Mouse (Mus musculus) myocyte (in vitro differentiated cells): ENCODE measurements around the gene Rnasel. TPM values are rescaled to one million over a fixed set of nuclear protein-coding genes. Genes with fewer than 3 reads are reported as not detected.

Experiments
- H3K27me3 ChIP-seq: one replicate; pipeline ENCODE4 v1.6.1; 2011; ENCODE audit not compliant: control insufficient read depth, insufficient read depth, insufficient read length
- H3K36me3 ChIP-seq: one replicate; pipeline ENCODE4 v1.6.1; 2011; ENCODE audit not compliant: control insufficient read depth, insufficient read depth
- H3K4me2 ChIP-seq: one replicate; pipeline ENCODE4 v1.6.1; 2011; ENCODE audit warnings: low read depth, control low read depth
- H3K4me3 ChIP-seq: one replicate; pipeline ENCODE4 v1.5.1; 2011; ENCODE audit warnings: mild to moderate bottlenecking, control low read depth, moderate library complexity
- H3K79me2 ChIP-seq: one replicate; pipeline ENCODE4 v1.6.1; 2011; ENCODE audit not compliant: control insufficient read depth, insufficient read depth
- H3ac ChIP-seq: one replicate; pipeline ENCODE4 v1.6.1; 2011; ENCODE audit not compliant: control insufficient read depth, insufficient read length
- CEBPB ChIP-seq: IDR thresholded peaks from 2 replicates; pipeline ENCODE4 v1.6.1; 2011; ENCODE audit warnings: mild to moderate bottlenecking, moderate library complexity; ENCODE audit not compliant: poor library complexity, insufficient read depth, severe bottlenecking
- E2F4 ChIP-seq: IDR thresholded peaks from one replicate; pipeline ENCODE4 v1.6.1; 2011; ENCODE audit warnings: mild to moderate bottlenecking, control low read depth, moderate library complexity; ENCODE audit not compliant: insufficient read depth
- MAX ChIP-seq: IDR thresholded peaks from one replicate; pipeline ENCODE4 v1.6.1; 2011; ENCODE audit warnings: low read depth, mild to moderate bottlenecking, control low read depth
- MYOD1 ChIP-seq, 3 experiments: IDR thresholded peaks; one replicate each; pipeline ENCODE4 v1.6.1; 2011; ENCODE audit warnings: control low read depth in 2 of 3, low read depth in 2 of 3, mild to moderate bottlenecking in 2 of 3, moderate library complexity in 1 of 3; ENCODE audit not compliant: insufficient read length in 2 of 3, control insufficient read depth in 1 of 3
- MYOG ChIP-seq, 3 experiments: IDR thresholded peaks; one replicate each; pipeline ENCODE4 v1.6.1; 2011; ENCODE audit warnings: control low read depth in 2 of 3, low read depth in 2 of 3, mild to moderate bottlenecking in 2 of 3; ENCODE audit not compliant: insufficient read length in 2 of 3, control insufficient read depth in 1 of 3, insufficient read depth in 1 of 3
- POLR2A ChIP-seq: IDR thresholded peaks from one replicate; pipeline ENCODE4 v1.6.1; 2011; ENCODE audit warnings: low read depth, mild to moderate bottlenecking, control low read depth, moderate library complexity; ENCODE audit not compliant: insufficient read length
- POLR2AphosphoS2 ChIP-seq: IDR thresholded peaks from one replicate; pipeline ENCODE4 v1.6.1; 2011; ENCODE audit warnings: low read depth, control low read depth; ENCODE audit not compliant: insufficient read length
- REST ChIP-seq: IDR thresholded peaks from one replicate; pipeline ENCODE4 v1.6.1; 2011; ENCODE audit warnings: mild to moderate bottlenecking, control low read depth, moderate library complexity; ENCODE audit not compliant: insufficient read depth, insufficient read length
- SRF ChIP-seq: IDR thresholded peaks from one replicate; pipeline ENCODE4 v1.6.1; 2011; ENCODE audit warnings: low read depth; ENCODE audit not compliant: control insufficient read depth, insufficient read length
- TCF12 ChIP-seq: IDR thresholded peaks from one replicate; pipeline ENCODE4 v1.6.1; 2011; ENCODE audit warnings: mild to moderate bottlenecking, control low read depth; ENCODE audit not compliant: poor library complexity, insufficient read depth, severe bottlenecking
- TCF3 ChIP-seq: IDR thresholded peaks from one replicate; pipeline ENCODE4 v1.6.1; 2011; ENCODE audit warnings: low read depth, control low read depth; ENCODE audit not compliant: insufficient read length
- USF1 ChIP-seq: IDR thresholded peaks from one replicate; pipeline ENCODE4 v1.6.1; 2011; ENCODE audit warnings: low read depth, mild to moderate bottlenecking, control low read depth, moderate library complexity
- polyA plus RNA-seq: library from polyadenylated mRNA; unstranded; fragments of >200 nt; fragmentation: generic; extraction: Trizol; gene quantifications from one replicate; pipeline ENCODE4 v1.2.1, GENCODE M21; 2012; ENCODE audit warnings: missing spikeins

The Rnasel gene
- polyA plus RNA-seq, 1 experiment, result 0.11 TPM

DNA sequence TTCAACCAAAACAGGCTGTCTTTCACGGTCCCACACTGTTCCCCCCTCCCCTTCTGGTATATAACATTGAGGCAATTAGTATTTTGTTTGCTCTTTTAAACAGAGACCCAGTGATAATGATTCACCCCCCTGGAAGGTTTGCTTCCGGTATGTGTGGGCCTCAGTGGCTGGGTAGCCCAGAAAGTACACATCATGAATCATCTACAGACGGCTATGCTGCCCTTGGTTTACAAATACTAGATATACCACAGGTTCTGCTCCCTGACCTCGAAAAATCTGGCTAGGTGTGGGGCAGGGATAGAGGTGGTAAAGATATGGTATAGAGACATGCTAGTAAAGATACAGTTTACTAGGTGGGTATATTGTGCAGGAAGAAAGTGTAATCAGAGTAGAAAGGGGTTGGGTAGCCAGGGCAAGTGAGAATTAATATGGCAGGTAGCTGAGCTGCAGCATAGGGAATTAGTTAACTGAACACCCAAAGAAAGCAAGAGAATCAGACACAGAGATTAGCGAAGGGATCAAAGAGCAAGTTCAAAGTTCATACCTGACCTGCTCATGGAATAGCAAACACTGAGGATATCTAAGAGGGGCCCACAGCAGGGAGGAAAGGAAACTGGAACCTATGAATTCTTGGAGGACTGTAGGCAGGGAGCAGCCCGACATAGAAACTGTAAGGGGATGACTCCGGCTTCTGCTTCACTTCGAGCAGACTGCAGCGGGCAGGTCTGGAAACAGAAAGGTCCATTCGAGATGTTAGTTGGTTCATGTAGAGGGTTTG lies 21.0 kb downstream of the Rnasel start:
- Histone ChIP-seq H3K79me2 (no peaks in the 10 kb centered on the region), H3K4me3 (no peak overlapping the region), H3K4me2 (no peak overlapping the region)

DNA sequence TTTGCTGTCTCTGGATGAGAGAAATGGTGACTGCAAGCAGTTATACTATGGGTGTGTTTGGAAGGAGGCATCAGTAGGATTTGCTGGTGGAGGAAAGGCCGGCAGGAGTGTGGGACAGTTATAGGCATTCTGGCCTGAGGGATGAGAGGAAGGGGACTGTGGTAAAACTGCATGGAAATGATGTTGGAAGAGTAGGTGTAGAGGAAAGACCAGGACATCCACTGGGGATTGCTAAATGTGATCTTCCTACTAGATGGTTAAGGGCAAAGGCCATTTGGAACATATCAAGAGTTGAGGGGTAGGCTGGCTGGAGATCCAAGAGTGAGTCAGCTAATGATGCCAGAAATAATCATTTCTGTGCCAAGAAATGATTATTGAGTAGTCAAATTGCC lies 21.5 kb downstream of the Rnasel start:
- Histone ChIP-seq H3K27me3 (no peaks in the 10 kb centered on the region), H3K4me3 (no peak overlapping the region), H3K79me2 (no peaks in the 10 kb centered on the region), H3ac (no peak overlapping the region), H3K4me2 (no peak overlapping the region), H3K36me3 (no peaks in the 10 kb centered on the region)
- no peak for TF ChIP-seq MAX
- no peak for TF ChIP-seq TCF3
- no peak for TF ChIP-seq USF1
- no peak for TF ChIP-seq POLR2A
- no peak for TF ChIP-seq MYOG (IDR thresholded peaks at IDR 0.05; ENCODE audit: control insufficient read depth in 1 of 3, insufficient read depth in 1 of 3, insufficient read length in 2 of 3, low read depth in 2 of 3)
- TF ChIP-seq TCF12, result no peak

More for the DNA sequence above, 21.0 kb downstream of the Rnasel start:
- TF ChIP-seq POLR2AphosphoS2 (no peak), SRF (no peak), REST (no peak), TCF3 (no peak), POLR2A (no peak), E2F4 (no peak), MYOG (IDR thresholded peaks at IDR 0.05; ENCODE audit: control insufficient read depth in 1 of 3, insufficient read depth in 1 of 3, insufficient read length in 2 of 3, low read depth in 2 of 3) (no peak), TCF12 (no peak), USF1 (no peak), CEBPB (no peak)
- H3K27me3 ChIP-seq, result no peaks in the 10 kb centered on the region
- no peak overlapping the region for H3ac ChIP-seq
- no peaks in the 10 kb centered on the region for H3K36me3 ChIP-seq

DNA sequence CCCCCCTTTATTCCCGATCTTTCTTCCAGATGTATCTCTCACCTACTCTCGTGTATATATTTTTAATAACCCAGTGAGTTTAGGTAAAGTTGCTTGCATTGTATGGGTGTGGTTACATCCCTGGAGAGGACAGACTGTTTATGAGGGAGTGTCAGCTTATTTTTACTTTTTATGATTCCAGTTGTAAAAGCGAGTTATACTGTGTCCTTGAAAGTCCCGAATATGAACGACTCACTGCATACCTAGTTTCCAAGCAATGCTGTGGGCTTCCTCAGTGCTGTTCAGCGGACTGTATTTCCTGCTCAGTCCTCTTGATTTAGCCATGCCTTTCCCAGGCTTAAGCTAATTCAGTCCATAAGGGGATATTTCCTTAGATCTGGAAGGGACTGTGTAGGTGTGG lies 25.9 kb downstream of the Rnasel start:
- Histone ChIP-seq H3K27me3 (peaks cover 5% of the 10 kb centered on the region), H3K4me2 (no peak overlapping the region), H3ac (no peak overlapping the region), H3K36me3 (no peaks in the 10 kb centered on the region), H3K4me3 (no peak overlapping the region), H3K79me2 (no peaks in the 10 kb centered on the region)
- TF ChIP-seq CEBPB (no peak), MAX (no peak), TCF3 (no peak), E2F4 (no peak), MYOD1 (IDR thresholded peaks at IDR 0.05; ENCODE audit: control insufficient read depth in 1 of 3, insufficient read length in 2 of 3, low read depth in 2 of 3) (no peak), MYOG (IDR thresholded peaks at IDR 0.05; ENCODE audit: control insufficient read depth in 1 of 3, insufficient read depth in 1 of 3, insufficient read length in 2 of 3, low read depth in 2 of 3) (no peak), POLR2AphosphoS2 (no peak), TCF12 (no peak), POLR2A (no peak), SRF (no peak), USF1 (no peak), REST (no peak)

DNA sequence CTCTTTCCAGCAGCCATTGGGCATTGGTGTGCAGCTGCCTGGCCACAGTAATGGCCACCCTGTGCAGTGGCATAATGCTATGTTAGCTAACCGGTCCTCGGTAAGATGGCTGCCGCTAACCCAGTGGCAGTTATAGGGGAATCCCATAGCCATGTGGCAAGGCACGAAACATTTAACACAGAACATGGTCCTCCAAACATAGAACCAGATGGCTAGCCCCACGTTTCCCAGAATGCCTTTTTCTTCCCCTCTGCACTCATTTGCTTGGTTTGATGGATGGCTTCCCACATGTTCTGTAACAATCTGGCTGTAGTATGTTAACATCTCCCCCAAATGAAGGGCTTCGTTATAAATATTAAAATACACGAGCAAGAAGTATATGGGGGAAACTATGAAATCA lies 27.0 kb downstream of the Rnasel start:
- Histone ChIP-seq H3K4me2 (no peak overlapping the region), H3K27me3 (peaks cover 5% of the 10 kb centered on the region), H3K79me2 (no peaks in the 10 kb centered on the region), H3K4me3 (no peak overlapping the region), H3K36me3 (no peaks in the 10 kb centered on the region), H3ac (no peak overlapping the region)
- TF ChIP-seq POLR2AphosphoS2 (no peak), TCF12 (no peak), MYOD1 (IDR thresholded peaks at IDR 0.05; ENCODE audit: control insufficient read depth in 1 of 3, insufficient read length in 2 of 3, low read depth in 2 of 3) (no peak), E2F4 (no peak), MYOG (IDR thresholded peaks at IDR 0.05; ENCODE audit: control insufficient read depth in 1 of 3, insufficient read depth in 1 of 3, insufficient read length in 2 of 3, low read depth in 2 of 3) (no peak), CEBPB (no peak), POLR2A (no peak), USF1 (no peak), REST (no peak), SRF (no peak), TCF3 (no peak), MAX (no peak)

DNA sequence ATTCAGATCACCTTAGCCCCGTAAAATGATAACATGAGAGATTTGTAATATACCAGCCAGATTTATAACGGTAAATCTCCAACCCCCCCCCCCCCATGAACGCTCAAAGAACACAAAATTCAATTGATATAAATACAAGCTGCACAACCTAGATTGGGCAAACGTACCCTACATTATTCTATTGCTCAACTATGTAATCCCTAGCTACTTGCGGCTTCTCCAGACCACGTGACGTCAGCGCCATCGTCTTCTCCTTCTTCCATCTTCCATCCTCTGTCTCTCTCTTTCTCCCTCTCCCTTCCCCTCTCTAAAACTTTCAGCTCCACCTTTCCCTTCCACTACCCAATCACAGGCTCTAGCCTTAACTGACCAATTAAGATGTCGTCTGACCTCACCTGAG lies 29.0 kb downstream of the Rnasel start:
- TF ChIP-seq MAX, result no peak
- Histone ChIP-seq H3K36me3 (no peaks in the 10 kb centered on the region), H3K79me2 (no peaks in the 10 kb centered on the region), H3K4me2 (no peak overlapping the region), H3ac (no peak overlapping the region), H3K4me3 (no peak overlapping the region), H3K27me3 (peaks cover 5% of the 10 kb centered on the region)
